Mouse (Mus musculus) adrenal gland, postnatal 14 days (tissue): ENCODE measurements around the gene Dlx4. TPM values are rescaled to one million over a fixed set of nuclear protein-coding genes. Genes with fewer than 3 reads are reported as not detected.

Source experiments
- DNase-seq: peaks from one replicate; pipeline ENCODE4 v3.0.0; 2021; ENCODE audit warnings: mixed read lengths
- long read RNA-seq, 2 experiments: library from polyadenylated mRNA; stranded (forward); transcript quantifications; one replicate each; pipeline ENCODE4 v2.0.0; 2021
- total RNA-seq: library from RNA; stranded (reverse); gene quantifications from 2 replicates; pipeline ENCODE4 v1.2.3, GENCODE M21; 2021

The Dlx4 gene
- total RNA-seq, result not detected in 2 replicates
- long read RNA-seq, experiment 1, result 0 reads
- long read RNA-seq, experiment 2, result 0 reads

- peak; percentile 70 for DNase-seq
Measured at GRCm38 (mm10) chr11:95145851-95146403, at the start of gene Dlx4. Gene Dlx4, minus strand, starts transcription at chr11:95146263.

- peak; percentile 17 for DNase-seq
Measured at GRCm38 (mm10) chr11:95189863-95190262, 43.8 kb upstream of the Dlx4 start.

GRCm38 (mm10) chr11:95186826-95187225, 40.8 kb upstream of the Dlx4 start:
- peak; percentile 86 for DNase-seq

GRCm38 (mm10) chr11:95185700-95186099, 39.6 kb upstream of the Dlx4 start:
- no peak for DNase-seq

- DNase-seq, result no peak
Measured at GRCm38 (mm10) chr11:95184561-95184960, 38.5 kb upstream of the Dlx4 start.

- peak; percentile 70 for DNase-seq
Measured at GRCm38 (mm10) chr11:95179311-95179710, 33.2 kb upstream of the Dlx4 start.

- peak; percentile 47 for DNase-seq
Measured at GRCm38 (mm10) chr11:95165857-95166256, 19.8 kb upstream of the Dlx4 start.

GRCm38 (mm10) chr11:95161708-95162107, 15.6 kb upstream of the Dlx4 start:
- DNase-seq, result no peak

- peak; percentile 64 for DNase-seq
Measured at GRCm38 (mm10) chr11:95160693-95161092, 14.6 kb upstream of the Dlx4 start.

- no peak for DNase-seq
Measured at GRCm38 (mm10) chr11:95159763-95160371, 13.8 kb upstream of the Dlx4 start.

- DNase-seq, result no peak
Measured at GRCm38 (mm10) chr11:95157872-95158271, 11.8 kb upstream of the Dlx4 start.

- no peak for DNase-seq
Measured at GRCm38 (mm10) chr11:95157356-95157755, 11.3 kb upstream of the Dlx4 start.

- DNase-seq, result no peak
Measured at GRCm38 (mm10) chr11:95155511-95155910, 9.4 kb upstream of the Dlx4 start.

- DNase-seq, result no peak
Measured at GRCm38 (mm10) chr11:95153681-95154080, 7.6 kb upstream of the Dlx4 start.

- DNase-seq, result no peak
Measured at GRCm38 (mm10) chr11:95153116-95153515, 7.1 kb upstream of the Dlx4 start.

- DNase-seq, result peak; percentile 24
Measured at GRCm38 (mm10) chr11:95150269-95151049, 4.4 kb upstream of the Dlx4 start.

- no peak for DNase-seq
Measured at GRCm38 (mm10) chr11:95149462-95150268, 3.6 kb upstream of the Dlx4 start.

- no peak for DNase-seq
Measured at GRCm38 (mm10) chr11:95148754-95149153, 2.7 kb upstream of the Dlx4 start.

GRCm38 (mm10) chr11:95144946-95145483, 1.0 kb downstream of the Dlx4 start:
- peak; percentile 17 for DNase-seq

GRCm38 (mm10) chr11:95144091-95144945, 1.7 kb downstream of the Dlx4 start:
- DNase-seq, result no peak

- DNase-seq, result no peak
Measured at GRCm38 (mm10) chr11:95143663-95144062, 2.4 kb downstream of the Dlx4 start.
